Mouse (Mus musculus) activated CD4-positive, CD25-positive, alpha-beta regulatory T cell, adult 9 weeks (primary cell): ENCODE data around the gene Fhdc1. TPM values are rescaled to one million over a fixed set of nuclear protein-coding genes. Genes with fewer than 3 reads are reported as not detected.

Source experiments
- polyA plus RNA-seq: library from polyadenylated mRNA; unstranded; fragments of 100-300 nt; shearing (Covaris generic); gene quantifications from one replicate; pipeline ENCODE4 v1.2.1, GENCODE M21; 2017

Fhdc1 gene
- polyA plus RNA-seq, result 5.7 TPM

DNA sequence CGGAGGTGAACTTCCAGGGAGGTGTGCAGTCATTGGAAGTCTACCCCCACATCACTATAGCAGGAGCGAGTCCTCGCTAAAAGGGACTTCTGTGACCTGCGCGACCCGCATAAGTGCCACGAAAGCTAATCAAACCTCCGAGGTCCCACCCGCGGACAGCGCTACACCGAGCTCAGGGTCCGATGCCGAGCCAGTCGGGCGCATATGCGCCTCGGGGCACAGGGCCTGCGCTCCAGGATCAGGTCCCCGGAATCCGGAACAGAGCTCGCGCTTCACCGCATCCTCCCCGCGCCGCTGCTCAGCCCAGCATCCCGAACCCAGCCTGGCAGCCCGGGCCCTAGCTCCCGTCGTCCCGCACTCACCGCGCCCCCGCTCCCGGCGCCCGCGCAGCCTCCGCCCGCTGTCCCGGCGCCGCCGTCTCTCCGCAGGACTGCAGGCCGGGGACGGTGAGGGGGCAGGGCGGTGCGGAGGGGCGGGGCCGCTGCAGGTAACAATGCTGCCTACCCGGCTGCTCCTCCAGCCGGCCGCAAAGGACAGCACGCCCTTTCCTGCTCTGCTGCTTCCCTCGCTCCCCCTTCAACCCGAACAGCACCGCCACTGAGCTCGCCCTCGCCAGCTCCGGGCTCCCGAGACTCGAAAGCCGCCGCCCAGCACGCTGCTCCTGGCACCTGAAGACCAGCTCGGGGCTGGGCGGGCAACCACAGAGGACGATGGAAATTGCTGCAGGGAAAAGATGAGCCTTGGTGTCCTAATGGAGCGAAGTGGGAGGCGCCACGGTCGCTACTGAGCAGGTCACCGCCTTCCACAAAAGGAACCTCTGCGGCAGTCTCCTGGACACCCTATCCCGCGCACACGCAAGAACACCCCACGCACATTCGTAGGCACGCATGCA is at the start of gene Fhdc1:
Fhdc1 (minus strand) TSS at position 424 of the 892 bp plus-strand sequence.

Other genes with a start within 250 kb of the Fhdc1 start
- gene Trim2, start 173.6 kb downstream of the Fhdc1 start, polyA plus RNA-seq, result 2.0 TPM
- gene Arfip1, start 102.2 kb upstream of the Fhdc1 start, polyA plus RNA-seq, result 59.6 TPM
- not detected for gene Tigd4, start 113.1 kb upstream of the Fhdc1 start, polyA plus RNA-seq
- 152 TPM for gene Tmem154, start 185.8 kb upstream of the Fhdc1 start, polyA plus RNA-seq